Mouse (Mus musculus) brain, adult 2 months (tissue): Measurements from ENCODE around the gene Accsl.
A peak's percentile ranks its signal among the peaks of the same experiment; 100 is the strongest.

Experiments used
- DNase-seq: peaks from one replicate; pipeline ENCODE4 v3.0.0; 2011; ENCODE audit warnings: low read depth, low spot score

The Accsl gene

GRCm38 (mm10) chr2:93869107-93869600 is at the start of gene Accsl:
Gene Accsl, minus strand, starts transcription at chr2:93869157.
- no peak for DNase-seq

GRCm38 (mm10) chr2:93913552-93913951 is 44.6 kb upstream of the Accsl start:
- DNase-seq, result no peak

- DNase-seq, result peak; percentile 78
These were observed 43.0 kb upstream of the Accsl start for GRCm38 (mm10) chr2:93911942-93912341.

- DNase-seq, result no peak
These were observed 40.8 kb upstream of the Accsl start for GRCm38 (mm10) chr2:93909716-93910115.

GRCm38 (mm10) chr2:93907519-93908294 is 38.8 kb upstream of the Accsl start:
- DNase-seq, result peak; percentile 63

GRCm38 (mm10) chr2:93906316-93906715 is 37.4 kb upstream of the Accsl start:
- no peak for DNase-seq

DNA sequence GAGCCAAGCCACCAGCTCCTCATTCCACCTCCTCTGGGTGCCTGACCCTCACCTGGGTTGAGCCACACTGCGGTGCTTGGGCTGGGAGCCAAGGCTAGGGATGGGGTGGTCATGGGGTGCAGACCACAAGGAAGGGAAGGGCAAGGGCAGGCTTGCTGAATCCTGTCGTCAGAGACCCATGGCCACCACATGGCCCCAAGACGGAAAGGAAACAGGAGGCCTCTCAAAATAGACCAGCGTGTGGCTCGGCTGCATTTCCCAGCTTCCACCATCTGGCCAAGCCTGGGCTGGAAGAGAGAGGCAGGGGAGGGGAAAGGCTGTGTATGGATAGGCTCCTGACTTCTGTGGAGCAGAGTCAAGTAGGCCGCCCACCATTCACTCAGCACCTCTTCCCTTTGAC is 34.5 kb upstream of the Accsl start:
- DNase-seq, result peak; percentile 72

DNA sequence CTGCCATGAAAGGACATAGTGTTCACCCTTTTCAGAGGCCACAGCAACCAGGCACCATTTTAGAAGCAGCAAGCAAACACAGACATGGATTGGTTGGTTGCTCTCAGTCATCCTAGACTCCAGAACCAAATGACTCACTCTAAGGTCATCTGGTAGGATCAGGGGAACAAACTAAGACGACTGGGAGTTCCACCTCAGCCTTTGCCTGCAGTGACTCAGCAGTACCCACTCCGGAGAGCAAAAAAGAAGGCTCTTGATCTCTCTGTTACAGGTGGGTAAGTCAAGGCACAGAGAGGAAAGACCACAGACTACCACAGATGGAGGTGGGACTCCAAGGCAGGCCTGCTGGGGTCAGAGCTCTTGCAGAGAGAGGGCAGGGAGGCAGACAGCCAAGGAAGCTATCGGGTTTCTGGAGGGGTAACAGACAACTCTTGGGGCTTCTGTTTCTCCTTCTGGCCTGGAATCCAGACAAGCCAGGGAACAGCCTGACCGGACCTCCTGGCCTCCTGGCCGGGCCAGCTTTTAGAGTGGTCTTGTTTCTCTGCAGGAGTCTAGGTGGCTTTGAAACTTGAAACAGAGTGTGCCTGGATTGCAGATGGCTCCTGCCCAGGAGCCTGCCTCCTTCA is 33.8 kb upstream of the Accsl start:
- DNase-seq, result no peak

DNA sequence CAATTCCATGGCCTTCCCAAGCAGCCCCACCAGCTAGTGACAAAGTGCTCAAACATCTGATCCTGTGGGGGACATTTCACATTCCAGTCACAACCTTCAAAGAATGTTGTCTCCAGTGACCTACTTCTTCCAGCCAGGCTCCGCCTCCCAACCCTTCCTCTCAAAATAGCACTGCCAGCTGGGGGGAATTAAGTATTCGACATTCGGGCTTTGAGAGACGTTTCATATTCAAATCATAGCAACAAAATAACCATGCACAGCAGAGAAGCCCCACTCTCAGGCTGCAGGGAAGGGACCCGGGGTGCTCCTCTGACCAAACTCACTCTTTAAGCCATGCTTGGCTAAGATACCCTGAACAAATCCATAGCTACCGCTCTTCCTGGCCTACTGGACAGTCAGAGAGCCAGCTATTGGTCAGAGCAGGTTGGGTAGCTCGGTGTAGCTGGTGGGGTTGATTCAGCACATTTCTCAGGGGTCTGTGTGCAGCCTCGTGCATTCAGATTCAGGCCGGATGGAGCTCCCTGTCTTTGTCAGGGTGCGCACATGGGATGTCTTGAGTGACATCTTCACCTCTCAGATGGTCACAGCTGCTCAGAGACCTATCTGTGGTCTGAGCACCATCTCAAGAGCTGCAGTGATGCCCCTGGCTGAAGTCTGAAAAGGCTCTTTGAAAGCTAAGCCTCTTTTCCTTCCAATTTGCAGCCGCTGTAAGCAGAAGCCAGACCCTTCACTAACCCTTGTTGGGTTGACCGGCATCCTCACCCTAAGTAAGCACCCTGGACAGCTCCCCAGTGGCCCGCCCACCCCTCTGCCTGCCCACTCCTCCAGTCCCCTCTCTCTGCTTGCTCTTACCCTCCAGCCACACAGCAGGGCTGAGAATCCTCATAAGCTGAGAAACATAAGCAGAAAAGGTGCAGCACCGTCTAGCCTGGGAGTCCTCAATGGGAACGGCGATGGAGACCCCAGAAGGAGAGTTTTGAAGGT is 30.7 kb upstream of the Accsl start:
- DNase-seq, result peak; percentile 65

DNA sequence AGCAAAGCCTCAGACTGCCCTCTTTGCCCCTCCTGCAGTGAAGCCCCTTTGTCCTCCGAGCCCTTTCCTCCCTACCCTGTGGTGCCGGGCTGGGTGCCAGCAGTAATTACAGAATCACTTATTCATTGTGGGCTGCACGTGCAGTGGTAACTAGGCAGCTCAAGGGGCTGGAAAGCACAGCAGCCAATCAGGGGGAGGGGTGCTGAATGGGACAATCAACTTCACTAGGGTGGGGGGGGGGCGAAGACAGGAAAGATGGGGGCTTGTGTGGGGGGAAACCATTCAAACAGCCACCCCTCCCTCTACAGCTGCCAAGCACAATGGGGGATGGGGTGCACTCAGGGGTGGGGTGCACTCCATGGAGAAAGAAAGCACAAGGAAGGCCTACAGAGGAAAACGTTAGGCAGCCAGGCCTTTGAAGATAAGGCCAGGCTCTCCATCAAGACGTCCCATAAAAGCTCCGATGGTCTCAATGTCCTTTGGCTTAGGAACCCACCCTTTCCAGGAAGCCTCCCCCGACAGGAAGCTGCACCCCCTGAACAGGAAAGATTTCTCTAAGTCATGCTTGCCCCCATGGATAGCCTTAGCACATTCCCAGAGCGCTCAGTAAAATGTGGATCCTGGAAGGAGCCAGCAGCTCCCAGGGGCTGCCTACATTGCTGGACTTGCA is 22.8 kb upstream of the Accsl start:
- DNase-seq, result peak; percentile 69

GRCm38 (mm10) chr2:93890143-93890542 is 21.2 kb upstream of the Accsl start:
- no peak for DNase-seq

- DNase-seq, result no peak
These were observed 20.1 kb upstream of the Accsl start for GRCm38 (mm10) chr2:93889071-93889470.

DNA sequence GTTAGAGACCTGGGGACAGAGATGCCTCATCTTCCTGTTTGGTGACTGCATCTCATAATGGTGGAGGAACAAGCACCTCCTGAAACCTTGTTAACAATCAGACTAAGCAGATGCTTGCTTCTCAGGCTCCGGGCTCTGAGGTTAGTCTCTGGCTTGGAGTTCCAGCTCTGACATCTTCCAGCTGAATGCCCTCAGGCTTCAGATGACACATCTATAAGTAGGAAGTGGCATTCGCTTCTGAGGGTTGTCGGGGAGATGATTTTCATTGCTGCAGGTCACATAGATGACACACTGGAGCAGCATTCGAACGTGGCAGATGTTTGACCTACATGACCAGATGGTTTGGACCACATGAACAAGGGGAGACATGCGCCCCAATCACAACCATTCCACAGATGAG is 19.4 kb upstream of the Accsl start:
- DNase-seq, result no peak

DNA sequence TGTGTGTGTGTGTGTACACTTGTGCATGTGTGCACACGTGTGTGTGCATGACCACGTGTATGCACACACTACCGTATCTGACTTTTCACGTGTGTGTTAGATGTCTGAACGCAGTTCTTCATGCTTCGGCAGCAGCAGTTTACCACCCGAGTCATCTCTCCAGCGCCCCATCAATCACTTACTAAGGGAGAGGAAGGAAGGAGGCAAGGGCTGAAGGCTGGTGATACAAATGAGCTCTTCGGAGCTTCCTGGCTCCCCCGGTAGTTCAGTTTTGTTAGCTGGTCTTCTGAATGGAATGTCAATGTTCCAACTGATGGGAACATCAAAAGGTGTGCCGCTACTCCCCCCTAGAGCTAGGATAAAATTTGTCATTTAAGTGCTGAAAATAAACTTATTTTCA is 18.3 kb upstream of the Accsl start:
- no peak for DNase-seq

- no peak for DNase-seq
These were observed 17.2 kb upstream of the Accsl start for GRCm38 (mm10) chr2:93886013-93886794.

DNA sequence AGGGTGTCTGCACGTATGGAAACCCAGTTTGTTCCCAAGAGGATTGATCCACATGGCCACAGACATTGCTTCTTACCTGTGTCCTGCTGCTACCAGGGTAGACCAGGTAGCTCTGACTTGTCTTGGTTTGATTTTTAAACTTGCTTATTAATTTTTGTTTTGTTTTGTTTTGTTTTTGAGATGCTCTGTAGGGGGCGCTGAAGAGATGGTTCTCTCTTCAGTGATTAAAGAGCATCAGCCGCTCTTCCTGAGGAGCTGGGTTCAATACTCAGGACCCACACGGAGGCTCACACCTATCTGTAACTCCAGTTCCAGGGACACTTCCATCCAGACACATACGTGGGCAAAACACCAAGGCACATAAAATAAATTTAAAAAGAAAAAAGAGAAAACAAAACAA is 14.1 kb upstream of the Accsl start:
- DNase-seq, result no peak

DNA sequence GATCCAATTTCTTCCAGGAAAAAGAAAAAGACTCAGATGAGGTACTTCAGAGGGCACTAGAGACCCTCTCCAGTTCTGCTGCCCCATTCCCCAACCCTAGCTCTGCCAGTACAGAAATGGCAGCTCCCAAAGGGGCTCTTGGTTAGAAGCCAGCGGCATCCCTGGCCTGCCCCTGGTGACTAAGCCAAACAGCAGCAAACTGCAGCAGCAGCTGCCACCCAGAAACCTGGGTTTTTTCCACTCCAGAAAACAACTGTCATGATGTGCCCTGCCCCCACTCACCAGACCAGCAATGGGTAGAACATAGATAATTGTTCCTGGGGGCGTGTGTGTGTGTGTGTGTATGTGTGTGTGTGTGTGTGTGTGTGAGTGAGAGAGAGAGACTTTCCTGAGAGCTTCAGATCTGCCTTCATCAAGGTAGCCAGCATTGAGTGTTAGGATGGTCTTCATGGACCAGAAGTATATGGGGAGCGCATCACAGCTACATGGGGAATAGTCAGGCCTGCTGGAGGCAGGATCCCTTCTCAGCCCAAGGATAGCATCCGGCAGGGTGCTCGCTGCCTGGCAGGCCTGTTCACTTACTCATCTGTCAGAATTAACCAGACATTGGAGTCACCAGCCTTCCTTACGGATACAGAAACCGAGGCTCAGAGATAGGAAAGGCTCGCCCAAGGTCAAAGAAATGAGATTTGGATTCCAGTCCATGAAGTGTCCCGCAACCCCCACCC is 12.8 kb upstream of the Accsl start:
- peak; percentile 62 for DNase-seq

DNA sequence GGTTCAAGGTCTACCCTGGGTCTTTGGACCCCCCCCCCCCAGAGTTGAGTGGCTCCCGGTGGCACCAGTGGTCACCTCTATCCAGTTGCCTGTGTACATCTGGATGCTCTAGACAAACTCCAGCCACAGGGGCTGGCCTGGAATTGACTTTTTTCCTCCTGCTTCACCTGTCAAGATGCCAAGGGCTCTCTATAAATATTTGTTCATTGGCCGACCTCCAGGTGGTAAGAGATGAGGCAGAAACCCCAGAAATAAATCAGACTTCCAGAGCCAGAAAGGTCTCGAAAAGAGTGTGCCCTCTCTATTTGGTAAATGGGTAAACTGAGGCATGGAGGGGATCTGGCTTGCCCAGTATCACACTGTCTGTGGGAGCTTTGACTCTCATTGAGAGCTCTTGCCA is 12.0 kb upstream of the Accsl start:
- no peak for DNase-seq

GRCm38 (mm10) chr2:93880450-93880849 is 11.5 kb upstream of the Accsl start:
- DNase-seq, result no peak

DNA sequence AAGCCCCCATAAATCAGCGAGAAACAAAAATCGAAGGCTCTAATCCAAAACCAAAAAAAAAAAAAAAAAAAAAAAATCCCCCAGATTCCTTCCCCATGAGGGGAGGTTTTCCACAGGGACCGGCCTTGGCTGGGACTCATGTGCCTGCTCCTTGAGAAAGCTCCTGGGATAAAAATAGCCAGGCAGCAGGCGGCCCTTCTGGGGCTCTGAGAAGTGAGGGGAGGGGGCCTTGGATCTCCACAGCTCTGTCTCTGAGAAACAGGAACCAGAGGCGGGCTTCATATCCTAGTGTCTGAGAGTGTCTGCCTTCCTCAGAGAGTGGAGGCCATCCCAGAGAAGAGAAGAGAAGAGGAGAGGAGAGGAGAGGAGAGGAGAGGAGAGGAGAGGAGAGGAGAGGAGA is 8.0 kb upstream of the Accsl start:
- no peak for DNase-seq
